Mouse (Mus musculus) kidney, embryonic 16.5 days (tissue): ENCODE measurements around the gene Astl. TPM values are rescaled to one million over a fixed set of nuclear protein-coding genes. Genes with fewer than 3 reads are reported as not detected.

Experiments used
- ATAC-seq: fragments of 200-750 bp; cut with Nextera tagmentation; 2 replicates; pipeline ENCODE4 v1.8.0; 2017; ENCODE audit warnings: moderate TSS enrichment; ENCODE audit not compliant: low FRiP score, low TSS enrichment
- H3K27ac ChIP-seq: fragments of 300-500 bp; sonication (generic); 2 replicates; pipeline ENCODE4 v1.5.1; 2014; ENCODE audit warnings: low read length
- H3K27me3 ChIP-seq: fragments of 300-500 bp; sonication (generic); 2 replicates; pipeline ENCODE4 v1.6.1; 2014; ENCODE audit warnings: low read length, control low read depth, mixed read lengths; ENCODE audit not compliant: insufficient read depth
- H3K36me3 ChIP-seq: fragments of 300-500 bp; sonication (generic); 2 replicates; pipeline ENCODE4 v1.6.1; 2014; ENCODE audit warnings: low read length, control low read depth, mixed read lengths; ENCODE audit not compliant: insufficient read depth
- H3K4me1 ChIP-seq: fragments of 300-500 bp; sonication (generic); 2 replicates; pipeline ENCODE4 v1.6.1; 2014; ENCODE audit warnings: low read length, control low read depth, mixed read lengths; ENCODE audit not compliant: insufficient read depth
- H3K4me2 ChIP-seq: fragments of 300-500 bp; sonication (generic); replicated peaks from 2 replicates; pipeline ENCODE4 v1.6.1; 2014; ENCODE audit warnings: low read depth, low read length
- H3K4me3 ChIP-seq: fragments of 300-500 bp; sonication (generic); 2 replicates; pipeline ENCODE4 v1.5.1; 2014; ENCODE audit warnings: mild to moderate bottlenecking, low read length
- H3K9ac ChIP-seq: fragments of 300-500 bp; sonication (generic); replicated peaks from 2 replicates; pipeline ENCODE4 v1.6.1; 2014; ENCODE audit warnings: low read length
- H3K9me3 ChIP-seq: fragments of 300-500 bp; sonication (generic); 2 replicates; pipeline ENCODE4 v1.6.1; 2016; ENCODE audit warnings: low read length, control low read depth
- WGBS: fragments of 180-500 bp; shearing (Covaris S2); extraction: QIAGEN DNeasy Blood & Tissue Kit; methylation state at CpG from one replicate; pipeline ENCODE4 v1.1.7; 2014; 5-methylcytosine and 5-hydroxymethylcytosine counted together
- polyA plus RNA-seq: library from polyadenylated mRNA; unstranded; fragments of >200 nt; fragmentation: Nextera tagmentation; extraction: Ambion mirVana; gene quantifications from 2 replicates; pipeline ENCODE4 v1.2.1, GENCODE M21; 2015

Gene Astl
- polyA plus RNA-seq, 1 experiment from 2014 or later = not detected

DNA sequence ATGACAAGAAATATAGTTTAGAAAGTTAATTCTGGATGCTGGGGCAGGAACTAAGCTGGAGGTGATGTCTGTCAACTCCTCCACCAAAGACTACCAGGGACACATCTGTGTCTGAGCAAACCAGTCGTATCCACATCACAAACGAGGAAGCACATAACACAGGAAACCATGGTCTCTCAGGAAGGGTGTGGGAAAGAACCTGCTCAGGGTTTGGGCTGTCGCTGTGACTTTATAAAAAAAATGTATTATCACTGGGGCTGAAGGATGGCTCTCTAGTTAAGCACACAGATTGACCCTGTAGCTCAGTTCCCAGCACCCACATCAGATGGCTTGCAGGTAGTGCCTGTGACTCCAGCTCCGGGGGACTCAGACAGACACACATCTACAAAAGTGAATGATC lies 19.4 kb upstream of the Astl start:
- 66% methylated on average over 4 of the region's 4 CpGs for WGBS
- Histone ChIP-seq H3K9me3 (no peaks in the 10 kb centered on the region), H3K9ac (no peak overlapping the region), H3K27ac (no peak overlapping the region), H3K4me2 (no peak overlapping the region), H3K4me1 (no peaks in the 10 kb centered on the region; the same call in 1 of the 2 replicates), H3K27me3 (no peaks in the 10 kb centered on the region), H3K36me3 (no peaks in the 10 kb centered on the region), H3K4me3 (no peak overlapping the region)
- ATAC-seq = no peak

DNA sequence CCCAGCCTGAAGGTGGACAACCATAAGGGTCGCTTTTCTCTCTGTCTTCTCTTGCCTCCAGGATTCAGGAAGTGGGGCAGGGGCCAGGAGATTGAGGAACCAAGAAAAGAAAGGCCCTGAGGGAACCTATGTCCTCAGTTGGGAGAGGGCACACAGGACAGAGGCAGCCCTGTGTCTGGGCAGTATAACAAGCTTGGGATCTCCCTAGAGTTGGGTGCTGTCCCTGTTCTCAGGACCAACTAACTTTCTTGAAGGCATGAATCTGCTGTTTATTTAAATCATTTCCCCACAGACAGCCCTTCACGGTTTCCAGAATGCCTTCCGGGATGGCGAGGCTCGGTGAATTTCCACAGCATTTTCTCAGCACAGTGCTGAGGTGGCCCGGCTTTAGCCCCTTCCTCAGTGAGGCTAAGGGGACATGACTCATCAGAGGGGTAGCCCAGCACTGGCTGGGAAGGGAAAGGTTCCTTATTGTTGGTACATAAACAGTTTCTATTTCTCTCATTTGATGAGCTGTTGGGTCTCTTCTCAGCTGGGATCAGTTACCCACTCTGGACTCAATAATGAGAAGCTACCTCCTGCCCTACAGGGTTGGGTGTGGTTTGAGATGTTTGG lies 15.7 kb upstream of the Astl start:
- 74% methylated on average over 6 of the region's 6 CpGs for WGBS
- Histone ChIP-seq H3K36me3 (no peaks in the 10 kb centered on the region), H3K4me2 (no peak overlapping the region), H3K4me1 (peaks cover 4% of the 10 kb centered on the region), H3K4me3 (no peak overlapping the region), H3K9me3 (no peaks in the 10 kb centered on the region), H3K27ac (no peak overlapping the region), H3K27me3 (no peaks in the 10 kb centered on the region), H3K9ac (no peak overlapping the region)
- no peak for ATAC-seq

DNA sequence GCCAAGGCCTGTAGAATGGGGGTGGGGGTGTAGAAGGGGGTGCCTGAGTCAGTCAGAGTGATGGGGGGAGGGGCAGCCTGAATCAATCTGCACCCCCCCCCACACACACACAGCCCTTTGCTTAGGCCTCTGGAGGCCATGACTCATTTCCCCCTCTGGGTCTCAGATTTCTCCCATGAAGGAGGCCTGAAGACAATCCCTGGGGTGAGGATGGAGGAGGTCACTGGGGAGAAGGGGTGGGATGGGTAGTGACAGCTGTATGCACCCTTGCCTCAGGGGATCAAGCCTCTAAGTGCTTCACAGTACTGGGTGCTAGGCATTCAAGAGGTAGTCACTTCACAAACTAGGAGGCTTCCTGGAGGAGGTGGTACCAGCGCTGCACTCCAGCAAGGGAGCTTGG lies 14.8 kb upstream of the Astl start:
- H3K27me3 ChIP-seq = no peaks in the 10 kb centered on the region
- H3K9me3 ChIP-seq = no peaks in the 10 kb centered on the region
- H3K4me2 ChIP-seq = no peak overlapping the region
- ATAC-seq = no peak
- no peak overlapping the region for H3K4me3 ChIP-seq
- H3K4me1 ChIP-seq = peaks cover 5% of the 10 kb centered on the region
- WGBS = 82% methylated on average over 1 of the region's 1 CpGs
- no peaks in the 10 kb centered on the region for H3K36me3 ChIP-seq
- no peak overlapping the region for H3K27ac ChIP-seq
- no peak overlapping the region for H3K9ac ChIP-seq

DNA sequence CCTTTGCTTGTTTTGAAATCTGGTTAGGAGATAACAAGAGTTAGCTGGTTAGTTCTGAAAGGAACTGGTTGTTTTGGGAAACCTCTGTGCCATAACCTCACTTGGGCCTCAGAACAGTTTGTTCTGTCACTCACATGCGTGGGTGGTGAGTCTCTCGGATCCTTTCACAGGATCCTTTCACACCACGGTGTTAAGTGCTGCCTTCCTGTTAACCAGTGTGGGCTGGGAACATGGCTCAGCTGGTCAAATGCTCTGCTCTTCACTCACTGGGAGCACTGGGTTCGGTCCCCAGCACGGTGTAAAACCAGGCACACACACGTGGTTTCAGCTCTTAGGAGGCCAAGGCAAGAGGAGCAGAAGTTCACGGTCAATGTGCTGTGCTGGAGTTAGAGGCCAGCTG lies 14.0 kb upstream of the Astl start:
- Histone ChIP-seq H3K4me2 (no peak overlapping the region), H3K9me3 (no peaks in the 10 kb centered on the region), H3K4me3 (no peak overlapping the region), H3K36me3 (no peaks in the 10 kb centered on the region), H3K27me3 (no peaks in the 10 kb centered on the region), H3K4me1 (peaks cover 10% of the 10 kb centered on the region), H3K9ac (no peak overlapping the region), H3K27ac (no peak overlapping the region)
- ATAC-seq = no peak
- WGBS = 35% methylated on average over 7 of the region's 7 CpGs

DNA sequence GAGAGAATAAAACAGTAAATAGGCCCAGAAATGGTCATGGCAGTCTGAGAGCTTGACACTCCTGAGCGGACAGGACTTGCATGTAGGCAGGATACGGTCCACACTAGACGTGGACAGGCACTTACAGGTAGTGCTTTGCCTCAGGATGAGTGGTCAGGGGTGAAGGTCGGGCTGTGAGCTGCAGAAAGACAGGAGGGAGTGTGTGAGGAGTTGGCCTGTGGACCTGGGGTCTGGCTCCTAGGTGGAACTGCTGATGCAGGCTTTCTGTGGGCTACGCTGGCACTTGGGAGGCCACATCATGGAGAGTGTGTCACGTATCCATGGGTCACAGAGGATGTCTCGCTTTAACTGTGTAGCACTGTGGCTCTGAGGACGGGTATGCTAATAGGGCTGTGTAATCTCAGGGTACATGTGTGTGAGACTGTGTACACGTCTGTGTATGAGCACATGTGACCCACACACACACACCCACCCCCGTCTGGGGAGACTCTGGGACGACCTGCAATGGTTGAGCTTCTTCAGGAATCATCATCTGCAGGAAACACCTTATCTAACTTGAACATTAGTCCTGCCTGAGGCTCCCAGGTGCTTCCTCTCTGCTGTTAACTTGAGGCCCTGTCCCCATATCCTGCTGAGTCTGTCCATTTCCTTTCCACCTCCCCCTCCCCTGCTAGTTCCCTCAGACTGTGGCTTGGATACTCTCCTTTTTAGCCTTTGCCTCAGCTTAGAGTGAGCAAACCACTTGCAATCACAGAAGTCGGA lies 10.2 kb upstream of the Astl start:
- H3K4me2 ChIP-seq = no peak overlapping the region
- no peaks in the 10 kb centered on the region for H3K36me3 ChIP-seq
- H3K9ac ChIP-seq = no peak overlapping the region
- peak; percentile 46; the same call in 1 of the 2 replicates for ATAC-seq
- H3K4me1 ChIP-seq = peaks cover 11% of the 10 kb centered on the region
- H3K27me3 ChIP-seq = no peaks in the 10 kb centered on the region
- H3K9me3 ChIP-seq = no peaks in the 10 kb centered on the region
- peak overlapping the region; percentile 67 for H3K27ac ChIP-seq
- no peak overlapping the region for H3K4me3 ChIP-seq
- 65% methylated on average over 12 of the region's 12 CpGs for WGBS

DNA sequence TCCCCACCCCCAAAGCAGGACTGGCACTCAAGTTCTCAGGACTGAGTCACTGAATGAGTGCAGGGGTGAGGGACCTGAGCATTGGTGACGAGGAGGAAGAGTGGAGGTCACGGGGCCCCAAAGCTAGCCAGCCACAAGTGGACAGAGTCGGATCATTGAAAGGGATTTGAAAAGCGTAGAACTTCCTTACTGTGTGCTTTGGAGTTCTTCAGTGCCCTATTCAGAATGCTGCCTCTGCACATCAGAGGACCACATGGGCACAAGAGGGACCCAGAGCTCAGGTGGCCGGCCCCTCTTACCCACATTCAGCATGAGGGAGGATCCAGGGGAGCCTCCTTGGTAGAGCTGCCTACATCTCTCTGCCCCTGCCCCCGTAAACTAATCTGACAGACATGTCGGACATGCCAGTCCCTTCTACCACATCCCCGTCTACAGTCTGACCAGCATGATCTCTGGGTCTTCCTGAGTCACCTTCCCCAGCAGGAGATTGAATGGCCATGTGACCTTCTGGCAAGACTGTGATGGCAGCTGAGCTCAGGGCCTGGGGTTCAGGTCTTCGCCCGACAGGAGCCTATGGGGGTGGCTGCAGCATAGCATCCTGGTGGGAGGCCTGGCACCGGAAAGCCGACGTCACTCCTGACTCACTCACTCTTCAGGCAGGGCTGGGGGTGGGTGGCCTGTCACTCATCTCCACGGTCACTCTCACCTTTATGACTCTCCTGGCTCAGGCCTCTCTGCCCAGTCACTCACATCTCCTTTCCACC lies 5.5 kb upstream of the Astl start:
- Histone ChIP-seq H3K4me2 (no peak overlapping the region), H3K4me3 (no peak overlapping the region), H3K9ac (no peak overlapping the region), H3K9me3 (no peaks in the 10 kb centered on the region), H3K36me3 (no peaks in the 10 kb centered on the region), H3K4me1 (peaks cover 33% of the 10 kb centered on the region), H3K27me3 (no peaks in the 10 kb centered on the region), H3K27ac (no peak overlapping the region)
- ATAC-seq = no peak
- WGBS = 74% methylated on average over 14 of the region's 14 CpGs

DNA sequence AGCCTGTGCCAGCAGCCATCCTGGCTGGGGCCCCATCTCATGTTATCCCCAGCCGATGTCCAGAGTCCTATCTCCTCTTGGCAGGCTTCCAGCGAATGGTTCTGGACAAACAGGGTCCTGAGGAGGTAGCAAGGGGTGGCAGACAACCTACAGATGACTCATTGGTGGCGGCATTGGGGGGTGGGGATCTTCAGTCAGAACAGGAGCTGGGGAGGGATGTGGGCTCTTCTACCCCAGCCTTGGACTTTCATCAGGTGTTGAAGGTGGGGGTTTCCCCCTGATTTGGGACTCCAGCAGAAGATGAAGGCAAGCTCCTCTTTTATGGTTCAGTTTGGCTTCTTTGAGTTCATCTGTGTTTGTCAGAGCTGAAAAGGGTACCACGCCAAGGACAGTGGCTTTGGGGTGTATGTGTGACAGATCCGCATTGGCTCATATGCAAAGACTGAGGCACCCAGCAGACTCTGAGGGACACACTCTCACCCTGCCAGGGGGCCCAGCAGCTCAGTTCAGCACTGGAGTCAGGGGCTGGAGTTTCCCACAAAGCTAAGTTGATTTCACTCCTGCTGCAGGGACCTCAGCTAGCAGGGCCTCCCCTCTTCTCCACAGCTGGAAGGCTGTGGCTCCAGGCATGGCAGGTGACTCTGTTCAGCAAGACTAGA lies 4.4 kb upstream of the Astl start:
- H3K4me2 ChIP-seq = no peak overlapping the region
- no peaks in the 10 kb centered on the region for H3K27me3 ChIP-seq
- H3K4me3 ChIP-seq = no peak overlapping the region
- 0 out of 2 replicates have a peak overlapping the region, but pooled peaks have one; percentile 29 for H3K9ac ChIP-seq
- H3K9me3 ChIP-seq = no peaks in the 10 kb centered on the region
- WGBS = 68% methylated on average over 5 of the region's 5 CpGs
- H3K4me1 ChIP-seq = peaks cover 30% of the 10 kb centered on the region
- no peak for ATAC-seq
- H3K27ac ChIP-seq = 0 out of 2 replicates have a peak overlapping the region, but pooled peaks have one; percentile 10
- no peaks in the 10 kb centered on the region for H3K36me3 ChIP-seq

DNA sequence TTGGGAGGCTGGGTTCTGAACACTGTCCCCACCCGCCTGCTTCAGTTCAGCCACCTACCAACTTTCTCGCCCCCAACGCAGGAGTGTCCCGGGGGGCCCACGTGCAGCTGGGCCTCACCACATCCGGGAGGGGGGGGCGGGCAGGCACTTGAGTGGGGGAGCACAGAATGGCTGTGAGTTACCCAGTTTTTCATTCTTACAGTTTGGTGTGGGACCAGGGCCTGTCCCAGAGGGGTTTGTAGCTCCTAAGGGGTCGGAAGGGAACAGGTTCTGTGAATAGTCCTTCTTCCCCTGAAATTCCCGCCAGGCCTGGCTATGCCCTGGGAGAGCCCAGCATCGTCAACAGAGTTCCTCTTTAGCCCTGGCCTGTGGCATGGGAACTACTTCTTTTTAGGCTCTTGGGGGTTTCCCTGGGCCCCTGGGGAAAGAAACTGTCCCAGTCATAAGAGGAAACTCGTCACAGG lies 3.3 kb upstream of the Astl start:
- H3K9me3 ChIP-seq = no peaks in the 10 kb centered on the region
- H3K9ac ChIP-seq = 0 out of 2 replicates have a peak overlapping the region, but pooled peaks have one; percentile 29

DNA sequence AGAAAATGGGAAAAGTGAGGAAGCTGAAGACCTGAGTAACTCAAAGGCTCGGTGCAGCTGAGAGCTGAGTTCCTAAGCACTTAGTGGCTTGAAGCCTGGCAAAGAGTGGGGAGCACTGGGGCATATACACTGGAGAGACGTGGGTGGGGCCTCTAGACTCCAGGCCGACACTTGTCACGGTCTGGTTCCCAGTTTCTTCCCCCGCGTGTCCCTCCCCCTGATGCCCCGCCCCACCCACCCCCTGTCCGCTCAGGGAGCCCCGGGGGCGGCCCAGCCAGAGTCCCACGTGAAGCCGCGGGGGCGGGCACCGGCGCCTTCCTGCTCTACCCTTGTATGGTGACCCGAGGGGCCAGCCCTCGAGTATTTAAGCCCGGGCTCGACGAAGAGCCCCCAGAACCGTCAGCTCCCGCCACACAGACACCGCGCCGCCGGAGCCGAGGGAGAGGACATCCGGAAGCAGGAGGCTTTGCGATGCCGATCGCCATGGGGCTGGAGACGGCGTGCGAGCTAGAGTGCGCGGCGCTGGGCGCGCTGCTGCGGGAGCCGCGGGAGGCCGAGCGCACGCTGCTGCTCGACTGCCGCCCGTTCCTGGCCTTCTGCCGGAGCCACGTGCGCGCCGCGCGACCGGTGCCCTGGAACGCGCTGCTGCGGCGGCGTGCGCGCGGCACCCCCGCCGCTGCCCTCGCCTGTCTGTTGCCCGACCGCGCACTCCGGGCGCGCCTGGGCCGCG lies 2.5 kb upstream of the Astl start, which contains the start of gene Dusp2:
TSS of gene Dusp2 (plus strand) at position 393 of the 730 bp plus-strand sequence.
- ATAC-seq = peak; percentile 92
- H3K9ac ChIP-seq = peak within 1 kb of the TSS; percentile 76
- peaks cover 27% of the 10 kb centered on the region for H3K4me1 ChIP-seq
- H3K27ac ChIP-seq = peak within 1 kb of the TSS; percentile 74
- no peaks in the 10 kb centered on the region for H3K9me3 ChIP-seq
- H3K4me2 ChIP-seq = peak within 1 kb of the TSS; percentile 88
- H3K27me3 ChIP-seq = no peaks in the 10 kb centered on the region
- H3K4me3 ChIP-seq = peak within 1 kb of the TSS; percentile 61
- H3K36me3 ChIP-seq = no peaks in the 10 kb centered on the region
- WGBS = 0% methylated on average over 72 of the region's 76 CpGs

More for the DNA sequence above, 3.3 kb upstream of the Astl start:
- peak overlapping the region; percentile 74; the same call in 1 of the 2 replicates for H3K27ac ChIP-seq
- H3K4me1 ChIP-seq = peaks cover 27% of the 10 kb centered on the region
- 0 out of 2 replicates have a peak, but pooled peaks have one; percentile 1 for ATAC-seq
- no peaks in the 10 kb centered on the region for H3K27me3 ChIP-seq
- H3K4me2 ChIP-seq = peak overlapping the region; percentile 88
- H3K36me3 ChIP-seq = no peaks in the 10 kb centered on the region
- no peak overlapping the region for H3K4me3 ChIP-seq
- WGBS = 31% methylated on average over 11 of the region's 11 CpGs
